Mouse (Mus musculus): ENCODE results near the gene Upk3b.
A peak's percentile ranks its signal among the peaks of the same experiment; 100 is the strongest.

Gene Upk3b

GRCm38 (mm10) chr5:136038258-136039214, at the start of gene Upk3b:
Upk3b (plus strand) TSS chr5:136038496.
- no peak for DNase-seq (ENCODE audit: low read depth, low spot score)

- no peak for DNase-seq (ENCODE audit: low read depth, low spot score)
These were observed 47.7 kb upstream of the Upk3b start for GRCm38 (mm10) chr5:135990601-135991000.

- DNase-seq (ENCODE audit: low read depth, low spot score): no peak
These were observed 44.8 kb upstream of the Upk3b start for GRCm38 (mm10) chr5:135993381-135993965.

- DNase-seq (ENCODE audit: low read depth, low spot score): no peak
These were observed 44.0 kb upstream of the Upk3b start for GRCm38 (mm10) chr5:135994335-135994724.

DNA sequence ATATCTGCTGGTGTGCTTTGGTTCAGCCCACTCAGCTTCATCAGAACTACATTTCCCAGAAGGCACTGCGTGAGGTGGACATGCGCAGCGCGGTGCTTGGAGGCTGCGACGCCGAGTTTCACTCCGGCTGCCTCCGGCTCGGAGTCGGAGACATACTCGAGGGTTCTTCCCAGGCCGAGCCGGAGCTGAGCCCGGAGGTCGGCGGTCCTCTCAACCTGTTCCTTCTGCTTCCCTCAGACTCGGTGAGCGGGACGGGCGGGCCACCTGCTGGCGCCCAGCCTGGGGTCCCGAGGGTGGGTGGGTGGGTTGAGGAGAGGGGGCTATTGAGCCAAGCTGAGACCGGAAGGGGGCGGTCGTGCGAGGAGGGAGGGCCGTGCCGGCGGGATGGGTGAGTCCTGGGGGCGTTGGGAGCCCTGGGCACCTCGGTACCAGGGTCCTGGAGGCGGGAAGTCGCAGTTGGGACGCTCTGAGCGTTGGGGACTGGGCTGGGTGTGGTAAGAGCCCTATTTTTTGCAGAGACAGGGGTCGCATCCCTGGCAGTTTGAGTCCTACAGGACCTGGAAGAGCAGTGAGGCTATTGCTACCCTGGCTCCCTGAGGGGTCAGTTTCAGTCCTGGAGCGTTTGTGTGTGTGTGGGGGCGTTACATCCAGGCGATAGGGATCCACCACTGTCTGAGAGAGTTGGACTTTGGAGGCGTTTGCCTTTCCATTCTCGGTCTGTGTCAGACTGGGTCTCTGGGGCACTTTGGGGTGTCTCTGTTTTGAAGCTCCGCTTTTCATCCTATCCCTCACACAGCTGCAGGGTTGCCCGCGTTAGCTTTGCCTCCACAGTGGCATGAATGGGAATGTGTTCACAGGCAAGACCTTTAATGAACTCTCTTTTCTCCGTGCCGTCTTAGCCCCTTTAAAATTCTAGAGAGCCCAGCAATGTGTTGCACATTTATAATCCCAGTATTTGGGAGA, 43.3 kb upstream of the Upk3b start, which contains the start of gene Dtx2:
TSS of gene Dtx2 (plus strand) at position 76 of the 963 bp plus-strand sequence.
- peak; percentile 88 for DNase-seq (ENCODE audit: low read depth, low spot score)

DNA sequence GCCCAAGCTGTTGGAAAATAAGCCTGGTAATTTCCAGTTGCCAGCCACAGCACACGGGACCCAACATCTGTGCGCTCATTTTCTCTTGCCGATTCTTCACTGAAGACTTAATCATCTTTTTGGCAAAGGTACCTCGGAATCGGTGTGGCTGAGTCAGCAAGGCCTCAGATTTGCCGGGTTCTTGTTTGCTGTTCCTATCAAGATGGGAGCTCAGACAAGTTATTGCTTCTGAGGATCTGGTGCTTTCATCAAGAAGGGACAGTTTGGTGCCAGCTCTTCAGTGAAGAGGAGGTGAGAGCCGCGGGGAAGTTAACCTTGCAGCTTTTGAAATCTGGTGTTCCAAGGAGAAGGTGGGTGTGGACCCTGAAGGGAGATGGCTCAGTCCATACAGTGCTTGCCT, 42.1 kb upstream of the Upk3b start:
- no peak for DNase-seq (ENCODE audit: low read depth, low spot score)

GRCm38 (mm10) chr5:136001222-136001621, 37.1 kb upstream of the Upk3b start:
- DNase-seq (ENCODE audit: low read depth, low spot score): no peak

DNA sequence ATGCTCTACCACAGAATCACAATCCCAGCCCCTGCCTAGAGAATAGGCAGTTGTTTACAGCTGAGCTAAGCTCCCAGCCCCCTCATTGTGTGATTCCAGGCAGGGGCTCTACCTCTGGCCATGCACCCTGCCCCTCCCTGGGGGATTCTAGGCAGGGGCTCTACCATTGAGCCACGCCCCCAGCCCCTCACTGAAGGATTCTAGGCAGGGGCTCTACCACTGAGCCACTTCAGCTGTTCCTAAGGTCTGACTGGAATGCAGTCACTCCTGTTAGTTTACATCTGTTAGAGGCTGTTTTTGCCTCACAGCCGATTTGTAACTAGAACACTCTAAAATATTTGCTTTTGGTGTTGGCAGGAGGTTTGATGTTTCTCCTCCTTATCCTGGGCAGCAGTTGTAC, 36.0 kb upstream of the Upk3b start:
- DNase-seq (ENCODE audit: low read depth, low spot score): no peak

- no peak for DNase-seq (ENCODE audit: low read depth, low spot score)
These were observed 35.5 kb upstream of the Upk3b start for GRCm38 (mm10) chr5:136002751-136003151.

- DNase-seq (ENCODE audit: low read depth, low spot score): no peak
These were observed 33.8 kb upstream of the Upk3b start for GRCm38 (mm10) chr5:136004537-136004936.

DNA sequence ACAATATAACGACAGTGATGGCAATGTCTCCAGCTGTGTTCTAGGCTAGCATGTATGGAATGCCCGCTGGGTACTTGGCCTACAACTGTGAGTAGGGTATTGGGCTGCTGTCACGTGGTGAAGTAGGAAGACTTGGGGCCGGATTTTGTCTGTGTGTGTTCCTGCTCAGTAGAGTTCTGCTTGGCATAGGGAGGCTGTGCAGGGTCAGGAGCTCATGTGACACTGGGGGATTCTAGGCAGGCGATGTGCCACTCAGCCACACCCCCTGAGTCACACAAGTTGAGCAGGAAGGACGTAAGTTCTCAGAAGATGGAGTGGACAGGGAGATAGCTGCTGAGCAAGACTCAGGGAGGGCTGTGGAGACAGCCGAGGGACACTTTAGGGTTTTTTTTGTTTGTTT, 30.6 kb upstream of the Upk3b start:
- no peak for DNase-seq (ENCODE audit: low read depth, low spot score)

DNA sequence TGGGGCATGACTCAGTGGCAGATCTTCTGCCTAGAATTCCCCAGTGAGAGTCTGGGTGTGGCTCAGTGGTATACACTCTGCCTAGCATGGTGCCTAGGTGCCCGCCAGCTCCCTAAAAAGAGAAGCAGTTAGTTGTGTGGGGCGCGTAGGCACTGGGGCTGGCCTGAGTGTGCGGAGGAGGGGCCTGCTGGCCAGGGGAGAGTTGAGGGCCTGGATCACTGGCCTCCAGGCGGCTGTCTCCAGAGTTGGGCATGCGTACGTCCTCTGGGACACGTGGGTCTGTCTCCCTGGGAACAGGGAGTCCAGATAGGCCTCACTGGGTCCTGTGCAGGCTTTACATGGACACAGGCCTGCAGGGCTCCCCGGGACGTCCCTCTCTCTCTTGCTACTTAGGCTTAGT, 23.4 kb upstream of the Upk3b start:
- no peak for DNase-seq (ENCODE audit: low read depth, low spot score)

- no peak for DNase-seq (ENCODE audit: low read depth, low spot score)
These were observed 22.7 kb upstream of the Upk3b start for GRCm38 (mm10) chr5:136015586-136015985.

DNA sequence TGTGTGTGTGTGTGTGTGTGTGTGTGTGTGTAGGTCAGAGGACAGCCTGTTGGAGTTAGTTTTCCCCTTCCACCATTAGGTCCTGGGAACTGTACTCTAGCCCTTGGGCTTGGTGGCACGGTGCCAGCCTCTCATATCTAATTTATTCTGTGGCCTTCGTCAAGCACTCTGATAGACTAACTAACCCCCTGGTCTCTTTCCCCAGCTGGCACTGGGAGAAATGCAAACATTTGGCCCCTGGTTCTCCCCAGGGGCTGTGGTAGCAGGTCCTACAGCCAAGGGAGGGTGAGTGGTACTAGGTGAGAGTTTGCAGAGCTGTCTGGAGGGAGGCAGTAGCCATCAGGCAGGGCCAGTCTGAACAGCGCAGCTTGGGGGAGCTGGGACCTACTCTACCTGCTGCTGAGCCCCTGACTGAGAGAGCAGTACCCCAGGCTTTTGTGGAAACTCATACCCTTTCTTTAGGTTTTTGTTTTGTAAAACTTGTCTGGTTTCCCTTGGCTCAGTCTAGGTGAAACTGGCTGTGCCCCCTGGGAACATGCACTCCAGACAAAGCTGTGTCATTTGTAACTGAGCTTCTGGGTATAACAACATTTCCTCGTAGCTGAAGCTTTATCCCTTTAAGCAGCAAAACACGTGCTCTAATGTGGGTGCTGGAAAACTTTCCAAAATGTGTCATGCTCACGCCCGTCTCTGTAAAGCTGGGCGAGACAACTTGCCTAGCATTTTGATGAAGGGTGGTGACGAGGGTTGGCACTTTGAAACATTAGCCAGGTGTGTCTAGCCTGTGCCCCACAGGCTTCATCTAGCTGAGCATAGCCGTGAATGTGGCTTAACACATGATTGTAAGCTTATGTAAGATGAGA, 22.1 kb upstream of the Upk3b start:
- no peak for DNase-seq (ENCODE audit: low read depth, low spot score)

DNA sequence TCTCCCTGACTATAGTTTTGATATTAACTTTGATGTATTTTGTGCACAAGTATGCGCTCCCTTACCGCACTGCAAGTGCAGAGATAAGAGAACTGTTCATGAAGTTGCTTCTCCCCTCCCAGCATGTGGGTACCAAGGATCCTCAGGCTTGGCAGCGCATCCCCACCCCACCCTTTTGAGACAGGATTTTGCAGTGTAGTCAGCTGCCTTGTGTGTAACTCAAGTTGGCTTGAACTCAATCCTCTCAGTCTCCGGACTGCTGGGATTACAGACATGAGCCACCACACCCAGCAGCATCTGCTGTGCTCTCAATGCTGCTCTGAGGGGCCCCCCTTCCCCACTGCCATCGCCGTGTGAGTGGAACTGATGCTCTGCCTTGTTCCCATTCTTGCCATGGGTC, 21.0 kb upstream of the Upk3b start:
- no peak for DNase-seq (ENCODE audit: low read depth, low spot score)

- DNase-seq (ENCODE audit: low read depth, low spot score): no peak
These were observed 19.6 kb upstream of the Upk3b start for GRCm38 (mm10) chr5:136018726-136019125.

DNA sequence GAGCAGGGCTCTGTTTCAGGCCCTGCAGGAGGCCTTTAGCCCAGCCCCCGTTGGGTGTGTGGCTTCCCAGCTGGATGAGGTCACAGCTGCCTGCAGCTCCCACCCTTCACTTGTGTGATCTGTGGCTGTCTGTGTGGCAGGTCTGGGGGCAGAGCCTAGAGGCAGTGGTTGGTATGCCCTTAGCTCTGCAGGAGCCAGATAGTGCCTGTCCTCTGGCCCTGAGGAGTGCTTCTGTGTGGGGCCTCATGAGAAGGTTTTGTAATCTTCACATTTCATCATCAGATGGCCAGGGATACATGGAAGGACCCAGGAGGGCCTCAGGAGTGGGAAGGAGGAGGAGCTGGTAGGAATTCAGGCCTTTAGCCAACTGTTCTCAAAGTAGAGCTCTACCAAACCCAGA, 18.4 kb upstream of the Upk3b start:
- DNase-seq (ENCODE audit: low read depth, low spot score): no peak

DNA sequence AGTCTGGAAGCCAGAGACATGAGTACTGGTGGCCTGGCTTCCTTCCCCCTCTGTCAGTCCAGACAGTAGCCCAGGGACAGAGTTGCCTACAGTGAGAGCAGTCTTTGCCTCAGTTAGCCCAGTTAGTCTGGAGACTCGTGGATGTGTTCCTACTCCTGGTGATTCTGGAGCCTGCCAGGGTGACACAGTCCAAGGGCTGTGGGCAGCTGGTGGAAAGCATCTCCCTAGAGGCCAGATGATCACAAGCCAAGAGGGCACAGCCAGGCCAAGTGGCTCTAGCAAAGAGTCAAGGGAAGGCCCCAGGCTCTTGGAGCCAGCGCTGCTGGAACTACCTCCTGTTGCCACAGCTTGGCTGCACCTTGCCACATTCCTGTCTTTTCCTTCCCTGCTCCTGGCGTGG, 12.6 kb upstream of the Upk3b start:
- DNase-seq (ENCODE audit: low read depth, low spot score): no peak

DNA sequence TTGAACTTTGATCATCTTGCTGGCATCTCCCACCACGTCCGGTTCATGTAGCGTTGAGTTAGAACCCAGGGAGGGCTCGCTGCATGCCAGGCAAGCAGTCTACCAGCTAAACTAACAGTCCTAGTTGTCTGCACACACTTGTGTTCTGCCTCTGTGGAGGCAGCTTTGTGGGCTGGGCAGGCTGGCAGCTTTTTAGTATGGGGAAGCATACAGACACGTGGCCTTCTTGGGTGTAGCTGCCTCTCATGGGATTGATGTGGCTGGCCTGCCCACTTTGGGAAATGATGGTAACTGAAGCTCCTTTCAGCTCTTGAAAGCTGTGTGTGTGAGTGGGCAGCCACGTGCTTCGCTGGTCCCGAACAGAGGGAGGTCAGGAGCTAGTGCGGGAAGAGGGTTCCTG, 11.4 kb upstream of the Upk3b start:
- no peak for DNase-seq (ENCODE audit: low read depth, low spot score)

DNA sequence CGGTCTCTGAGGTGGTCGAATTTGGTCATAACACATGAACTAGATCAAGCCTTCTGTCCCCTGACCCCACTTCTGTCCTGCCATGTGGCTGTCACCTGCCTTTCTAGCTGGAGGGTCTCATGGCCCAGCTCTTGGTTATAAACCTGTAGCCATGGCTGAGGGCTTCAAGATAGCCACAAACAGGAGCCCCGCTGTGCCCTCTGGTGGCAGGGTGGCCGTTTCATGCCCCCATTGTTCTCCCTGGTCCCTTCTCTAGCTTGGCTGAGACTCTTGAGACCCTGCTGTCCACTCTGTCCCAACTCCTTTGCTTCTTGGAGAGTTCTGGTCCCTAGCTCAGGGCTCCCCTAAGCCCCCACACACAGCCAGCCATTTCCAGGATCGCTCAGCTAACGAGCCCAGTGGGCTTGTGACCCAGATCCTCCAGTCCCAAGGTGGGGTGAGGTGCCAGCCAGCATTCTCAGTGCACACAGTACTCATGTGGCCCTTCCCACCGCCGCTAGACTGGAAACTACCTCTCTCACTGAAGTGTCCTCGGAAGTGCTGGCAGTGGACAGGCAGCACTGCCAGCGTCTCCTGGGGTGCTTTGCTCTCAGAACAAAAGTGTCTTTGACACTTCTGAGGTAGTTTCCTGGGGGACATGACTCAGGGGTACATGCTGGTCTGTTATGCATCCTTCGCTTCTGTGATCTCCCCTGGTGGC, 10.5 kb upstream of the Upk3b start:
- DNase-seq (ENCODE audit: low read depth, low spot score): no peak
